Mouse (Mus musculus) forelimb bud, embryonic 11.5 days (tissue): ENCODE results near the gene Icos.

Source experiments
- DNase-seq: peaks from one replicate; pipeline ENCODE4 v3.0.0-alpha.2; 2012; ENCODE audit warnings: low read depth, low spot score

Gene Icos

DNA sequence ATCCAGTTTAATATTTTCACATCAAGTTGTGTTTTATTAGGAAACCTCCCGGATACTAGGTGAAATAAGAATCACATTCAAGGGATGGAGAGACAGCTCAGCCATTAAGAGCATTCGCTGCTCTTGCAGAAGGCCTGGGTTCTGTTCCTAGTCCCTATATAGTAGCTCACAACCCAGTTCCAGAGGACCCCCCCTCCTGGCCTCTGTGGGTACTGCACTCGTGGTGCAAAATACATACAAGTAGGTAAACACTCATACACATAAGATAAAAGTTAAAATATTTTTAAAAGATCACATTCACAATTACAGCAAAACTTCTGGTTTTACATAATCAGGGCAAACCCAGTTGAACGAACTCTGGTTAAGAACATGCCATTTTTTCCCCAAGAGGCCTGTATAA is 15.6 kb upstream of the Icos start:
- DNase-seq, result no peak

DNA sequence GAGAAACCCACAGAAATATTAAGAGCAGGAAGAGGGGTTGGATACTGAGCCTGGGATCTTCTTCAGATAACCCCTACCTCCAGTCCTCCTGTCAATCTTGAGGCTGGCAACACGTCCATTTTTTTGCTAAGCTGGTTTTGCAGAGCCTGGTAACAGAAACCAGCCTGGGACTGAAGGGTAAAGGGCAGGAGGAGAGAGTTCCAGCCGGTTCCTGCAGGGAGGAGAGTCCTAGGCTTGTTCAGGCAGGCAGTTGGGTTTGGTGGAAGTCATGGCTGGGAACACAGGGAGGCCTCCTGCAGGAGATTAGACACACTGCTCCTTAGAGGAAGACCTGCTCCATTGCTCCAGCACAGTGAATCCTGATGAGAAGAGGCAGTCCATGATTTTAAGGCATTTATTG is 10.2 kb upstream of the Icos start:
- DNase-seq, result no peak

DNA sequence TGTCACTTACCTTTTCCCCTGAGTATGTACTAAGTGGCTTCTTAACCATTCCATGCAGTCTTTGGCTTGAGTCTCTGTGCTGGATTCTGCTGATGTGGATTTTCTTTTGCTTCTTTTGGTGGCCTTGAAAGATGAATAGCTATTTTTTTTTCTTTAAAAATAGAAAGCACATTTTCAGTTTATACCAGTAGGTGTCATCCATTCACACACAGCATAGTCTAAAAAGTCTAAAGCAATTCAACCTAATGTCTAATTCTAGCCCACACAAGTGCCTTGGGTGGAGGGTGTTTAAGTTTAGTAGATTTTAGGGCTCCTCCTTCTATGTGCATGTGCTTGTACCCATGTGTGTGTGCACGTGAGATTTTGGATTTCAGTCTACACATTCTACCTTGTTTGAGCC is 6.9 kb upstream of the Icos start:
- no peak for DNase-seq

DNA sequence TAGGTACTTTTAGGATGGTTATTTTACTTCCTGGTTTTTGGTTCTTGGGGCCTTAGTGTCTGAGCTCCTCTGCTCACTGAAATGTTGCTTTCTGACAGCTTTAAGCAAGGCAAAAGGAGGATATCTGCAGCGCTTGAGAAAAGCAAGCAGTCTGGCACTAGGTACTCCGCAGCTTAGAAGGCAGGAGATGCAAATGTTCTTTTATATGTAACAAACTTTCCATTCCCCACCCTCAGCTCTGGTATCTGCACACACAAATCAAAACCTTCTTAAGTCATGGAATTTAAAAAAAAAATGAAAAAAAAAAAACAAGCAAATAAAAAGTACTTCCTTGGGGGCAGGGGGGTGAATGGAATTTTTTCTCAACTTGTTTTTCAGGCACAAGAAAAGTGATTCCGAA is 3.5 kb upstream of the Icos start:
- DNase-seq, result no peak

DNA sequence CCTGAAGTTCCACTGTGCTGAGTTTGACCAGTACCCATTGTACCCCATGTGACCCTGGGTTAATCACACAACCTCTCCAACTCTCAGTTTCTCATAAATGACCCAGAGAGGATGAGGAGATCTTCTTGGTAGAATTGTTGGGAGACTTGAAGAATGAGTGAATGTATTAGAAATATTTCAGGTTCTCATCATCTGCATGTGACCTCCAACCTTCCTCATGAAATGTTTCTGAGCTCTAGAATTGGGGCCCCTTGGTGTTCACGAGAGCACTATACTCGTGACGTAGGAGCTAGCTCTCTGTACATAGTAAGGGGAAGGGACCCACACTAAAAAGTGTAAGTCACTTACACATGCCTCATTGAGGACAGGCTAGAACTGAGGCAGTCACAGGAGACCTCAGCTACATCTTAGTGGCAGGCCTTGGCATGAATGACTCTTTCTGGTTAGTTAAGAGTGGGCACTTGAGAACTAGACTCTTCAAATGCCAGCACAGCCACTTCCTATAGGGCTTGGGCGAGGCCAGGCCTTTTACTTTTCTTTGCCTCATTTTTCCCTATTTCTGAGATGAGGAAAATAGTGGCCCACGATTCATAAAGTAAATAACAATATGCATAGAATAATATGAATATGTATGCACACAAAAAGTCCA is 2.0 kb upstream of the Icos start:
- no peak for DNase-seq

DNA sequence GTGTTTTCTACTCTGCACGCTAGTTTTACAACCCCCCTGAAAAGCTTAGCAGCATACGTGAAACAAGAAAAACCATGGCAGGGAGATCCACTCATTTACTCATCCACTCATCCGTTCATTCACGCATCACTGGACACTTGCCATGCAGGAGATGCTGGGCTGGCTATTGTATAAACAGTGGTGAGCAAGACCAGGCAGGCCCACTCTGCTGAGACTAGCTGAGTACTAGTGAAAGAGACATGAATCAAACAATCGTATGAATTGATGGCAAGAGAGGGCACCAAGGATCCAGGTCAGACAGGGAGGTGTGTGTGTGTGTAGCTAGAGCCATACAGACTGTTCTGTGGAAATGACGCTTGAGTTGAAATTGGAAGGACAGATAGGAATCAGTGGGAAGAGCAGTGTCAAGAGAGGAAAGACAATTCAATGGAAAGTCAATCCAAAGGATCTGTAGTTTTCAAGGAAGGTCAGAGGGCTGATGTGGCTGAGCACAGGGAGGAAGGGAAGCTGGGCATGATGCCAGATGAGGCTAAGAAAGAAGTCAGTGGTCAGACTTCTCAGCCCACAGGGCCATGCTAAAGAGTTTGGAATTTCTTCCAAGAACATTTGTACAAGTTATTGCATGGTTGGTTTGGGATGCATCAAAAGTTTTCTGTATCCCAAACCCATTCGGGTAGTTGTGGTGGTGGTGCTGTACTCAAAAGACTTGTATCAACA is 1.6 kb downstream of the Icos start:
- no peak for DNase-seq

DNA sequence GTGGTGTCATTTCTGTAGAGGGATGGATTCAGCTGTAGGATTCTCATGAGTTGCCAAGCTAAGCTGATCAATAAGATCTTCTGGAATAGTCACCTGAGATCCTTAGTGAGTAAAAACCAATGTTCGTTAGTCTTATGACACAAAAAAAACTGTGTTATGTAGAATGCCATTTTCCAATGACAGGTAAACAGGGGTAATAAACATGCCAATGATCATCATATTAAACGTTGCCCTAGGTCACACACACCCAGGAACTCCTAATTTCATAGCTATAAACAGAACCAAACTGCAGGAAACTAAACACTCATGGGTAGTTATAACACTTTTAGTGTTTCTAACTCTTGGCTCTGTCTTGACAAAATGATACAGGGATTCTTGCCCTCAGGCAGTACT is 2.1 kb downstream of the Icos start:
- no peak for DNase-seq

DNA sequence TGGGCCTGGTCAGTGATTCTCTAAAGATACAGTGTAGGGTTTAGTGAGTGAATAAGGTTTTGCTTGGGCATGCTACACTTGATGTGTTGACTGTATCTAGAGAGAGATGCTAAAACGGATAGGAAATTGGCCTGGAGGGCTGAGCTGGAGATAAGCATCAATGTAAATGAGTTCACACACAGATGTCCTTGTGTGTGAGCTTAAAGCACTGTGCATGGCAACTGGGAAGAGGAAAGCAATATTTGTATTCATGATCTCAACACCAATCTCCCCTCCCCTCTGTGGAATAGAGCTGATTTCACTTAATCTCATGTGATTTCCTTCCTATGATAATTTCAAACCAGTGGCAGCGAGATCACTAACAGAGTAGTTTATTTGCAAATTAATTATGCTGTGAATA is 7.3 kb downstream of the Icos start:
- DNase-seq, result no peak

DNA sequence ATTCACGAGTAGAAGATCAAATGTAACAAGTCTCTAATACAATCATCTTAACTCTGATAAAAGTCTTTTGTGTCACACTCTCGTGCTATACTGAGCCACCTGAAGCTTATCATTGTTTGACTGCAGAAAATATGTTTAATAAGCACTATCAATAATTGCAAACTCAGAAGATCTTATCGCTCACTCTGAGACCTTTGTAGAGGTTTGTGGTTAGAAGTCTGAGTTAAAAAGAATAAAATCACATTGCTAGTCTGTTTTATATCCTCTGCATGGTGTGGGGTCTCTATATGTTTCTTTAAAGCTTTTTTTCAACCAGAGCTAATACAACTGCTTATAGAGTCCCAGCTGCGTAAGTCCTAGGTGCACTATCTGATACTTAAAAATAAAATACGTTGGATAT is 8.4 kb downstream of the Icos start:
- DNase-seq, result no peak

DNA sequence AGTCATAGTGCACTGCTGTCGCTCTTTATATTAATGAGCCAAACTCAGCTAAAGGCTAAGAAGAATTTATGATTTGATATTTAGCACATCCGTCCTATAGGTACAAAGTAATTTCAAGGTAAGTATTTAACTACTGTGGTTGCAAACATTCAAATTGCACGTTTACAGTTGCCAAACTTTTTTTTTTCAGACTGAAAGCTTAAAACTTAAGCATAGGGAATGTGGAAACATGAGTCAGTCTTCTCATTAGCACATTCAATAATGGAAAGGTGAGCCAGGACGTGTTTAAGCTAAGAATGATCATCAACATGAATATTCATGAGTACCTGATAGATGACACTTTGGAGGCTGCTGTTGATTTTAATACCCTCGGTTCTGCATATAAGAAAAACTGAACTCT is 11.4 kb downstream of the Icos start:
- no peak for DNase-seq

DNA sequence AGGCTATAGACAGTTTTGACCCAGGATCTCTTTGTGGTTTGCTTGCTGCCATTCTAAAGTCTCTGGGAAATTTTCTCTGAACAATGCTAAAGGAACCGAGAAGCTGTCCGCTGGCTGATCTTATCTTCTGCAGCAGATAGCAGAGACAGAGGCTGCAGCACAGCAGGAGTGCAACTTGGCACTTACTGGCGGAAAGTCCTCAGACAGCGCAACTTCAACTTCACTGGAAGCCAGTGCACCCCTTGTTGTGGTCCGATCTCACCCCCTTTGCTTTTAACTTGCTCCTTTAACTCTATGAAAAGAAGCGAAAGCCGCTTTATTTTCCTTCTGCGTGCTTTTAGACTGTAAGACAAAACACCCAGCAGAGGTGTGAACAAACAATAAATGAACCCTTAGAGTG is 12.6 kb downstream of the Icos start:
- no peak for DNase-seq

DNA sequence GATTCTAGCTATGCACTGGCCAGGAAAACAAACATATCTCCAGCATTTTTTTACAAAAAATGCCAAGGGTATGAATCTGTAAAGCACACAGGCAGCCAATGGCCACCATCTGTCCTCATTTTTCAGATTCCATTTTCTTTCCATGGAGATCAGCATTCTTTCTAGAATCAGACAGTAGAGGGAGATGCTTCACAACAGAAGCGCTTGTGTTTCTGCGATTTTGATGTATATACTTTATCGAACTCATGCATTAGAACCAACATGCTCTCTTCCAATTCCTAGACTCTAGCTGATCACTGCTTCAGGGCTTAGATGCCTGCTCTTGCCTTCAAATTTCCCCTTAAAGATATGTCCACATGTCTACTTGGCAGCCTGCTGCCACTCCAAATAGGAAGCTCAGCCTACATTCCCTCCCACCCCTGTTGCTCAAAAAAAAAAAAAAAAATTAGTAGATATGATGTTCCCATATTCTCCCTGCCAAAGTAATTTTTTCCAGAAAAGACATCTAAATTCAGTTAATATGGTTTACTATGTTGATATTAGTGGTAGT is 20.4 kb downstream of the Icos start:
- DNase-seq, result no peak

DNA sequence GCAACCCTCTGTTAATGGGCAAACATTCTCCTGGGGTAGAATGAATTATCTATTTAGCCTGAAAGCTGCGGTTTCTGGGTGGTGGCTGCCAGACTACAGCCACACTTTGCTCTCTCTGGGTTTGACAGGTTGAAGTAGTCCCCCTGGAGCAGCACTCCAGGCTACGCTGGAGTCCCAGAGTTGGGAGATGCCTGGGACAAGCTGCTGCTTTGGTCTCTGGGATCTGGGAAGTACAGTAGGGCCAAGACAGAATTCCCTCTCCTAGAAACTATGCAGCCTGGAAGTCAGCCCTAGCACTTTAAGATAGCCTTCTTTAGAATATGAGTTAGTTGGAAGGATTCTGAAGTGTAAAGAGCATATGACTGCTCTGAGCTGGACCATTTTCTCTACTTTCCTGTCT is 21.0 kb downstream of the Icos start:
- no peak for DNase-seq

DNA sequence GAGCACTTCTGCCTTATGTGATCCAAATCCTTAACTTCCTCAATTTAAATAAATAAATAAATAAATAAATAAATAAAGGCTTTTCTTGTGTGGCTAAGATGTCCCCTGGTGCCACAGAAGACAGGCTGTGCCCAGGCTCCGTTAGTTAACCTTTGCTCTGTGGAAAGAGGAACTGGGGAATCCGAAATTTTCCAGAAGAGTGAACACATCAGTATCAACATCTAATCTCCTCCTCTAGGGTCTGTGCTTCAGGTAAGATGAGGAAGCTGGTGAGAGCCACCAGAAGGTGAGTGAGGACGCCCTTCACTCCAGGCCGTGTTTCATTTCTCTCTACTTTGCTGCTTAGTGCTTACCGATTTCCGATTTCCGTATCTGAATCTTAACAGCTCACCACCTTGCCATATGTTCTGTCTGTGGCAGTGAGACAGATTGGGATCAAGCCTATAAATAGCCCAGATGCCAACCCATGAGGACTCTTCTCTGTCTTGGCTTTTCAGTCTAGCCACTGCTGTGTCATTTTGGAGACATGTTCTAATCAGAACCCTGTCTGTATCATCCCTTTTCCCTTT is 24.1 kb downstream of the Icos start:
- no peak for DNase-seq

DNA sequence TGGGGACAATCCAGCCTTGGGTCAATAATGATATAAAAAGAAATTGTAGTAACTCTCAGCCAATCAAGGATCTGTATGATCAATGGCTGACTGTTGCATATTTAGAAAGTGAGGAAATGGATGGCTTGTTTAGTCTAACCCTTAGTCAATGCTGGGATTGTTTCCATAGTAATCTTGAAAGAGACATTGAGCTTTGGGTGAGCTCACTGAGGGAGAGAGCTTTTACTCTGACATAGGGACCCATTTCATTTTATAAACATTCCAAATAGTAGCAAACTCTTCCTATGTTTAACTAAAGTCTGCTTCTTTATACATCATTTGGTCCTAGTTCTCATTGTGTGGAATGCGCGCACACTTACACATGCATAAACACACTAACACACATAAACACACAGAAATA is 28.5 kb downstream of the Icos start:
- no peak for DNase-seq

DNA sequence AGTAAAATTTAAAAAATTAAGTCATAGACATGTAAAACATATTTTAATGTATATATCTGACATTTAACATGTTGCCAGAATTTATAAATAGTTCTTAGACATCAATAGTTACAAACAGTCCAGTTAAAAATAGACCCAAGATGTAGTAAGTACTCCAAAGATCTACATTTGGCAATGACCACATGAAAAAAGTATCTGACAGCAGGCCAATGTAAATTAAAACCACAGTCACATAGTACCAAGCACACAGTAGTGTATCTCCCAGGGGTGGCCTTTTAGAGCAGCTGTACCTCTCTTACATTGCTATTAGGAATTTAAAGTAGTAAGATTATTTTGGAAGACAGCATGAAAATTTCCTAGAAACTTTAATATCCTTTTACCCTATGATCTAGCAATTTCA is 29.8 kb downstream of the Icos start:
- DNase-seq, result no peak

DNA sequence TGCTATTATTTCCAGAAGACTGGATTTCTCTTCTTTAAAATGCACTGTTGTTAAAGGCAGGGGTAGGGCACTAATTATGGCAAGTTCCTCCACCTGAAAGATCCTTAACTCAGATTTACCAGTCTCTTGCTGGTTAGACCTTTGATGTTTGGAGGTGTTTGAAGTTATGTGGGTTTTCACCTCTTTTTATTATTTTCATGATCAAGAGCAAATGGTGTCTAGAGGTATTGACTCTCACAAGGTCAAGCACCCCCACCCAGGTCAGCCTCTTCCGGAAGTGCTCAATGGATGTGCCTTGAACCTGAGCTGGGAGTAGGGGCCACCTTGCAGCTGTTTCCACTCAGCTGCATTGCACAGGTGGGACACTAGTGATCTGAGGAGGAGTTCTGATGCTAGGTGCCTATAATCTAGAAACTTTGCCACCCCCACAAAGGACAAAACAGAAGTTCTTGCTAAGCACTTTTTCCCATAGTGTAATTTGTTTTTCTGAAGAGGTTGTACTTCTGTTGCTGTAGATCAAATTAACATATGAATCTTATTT is 38.9 kb downstream of the Icos start:
- peak; percentile 29 for DNase-seq

DNA sequence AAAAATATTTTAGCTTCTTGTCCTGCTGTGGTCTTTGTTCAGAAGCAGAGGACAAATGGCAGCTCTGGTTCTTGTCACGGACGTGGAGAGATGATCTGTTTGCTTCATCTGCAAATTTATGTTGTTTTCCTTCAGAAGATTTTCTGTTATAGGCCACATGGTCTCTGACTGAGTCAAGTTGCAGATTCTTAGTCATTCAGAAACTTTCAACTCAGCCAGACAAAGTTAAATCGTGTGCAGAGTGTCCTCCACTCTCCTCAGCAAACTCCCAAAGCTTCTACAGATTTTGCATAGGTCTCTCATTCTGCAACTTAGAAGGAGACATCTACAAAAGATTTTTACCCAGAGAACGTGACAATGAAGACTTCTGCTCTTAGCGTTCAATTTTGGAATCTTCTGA is 49.0 kb downstream of the Icos start:
- DNase-seq, result no peak

DNA sequence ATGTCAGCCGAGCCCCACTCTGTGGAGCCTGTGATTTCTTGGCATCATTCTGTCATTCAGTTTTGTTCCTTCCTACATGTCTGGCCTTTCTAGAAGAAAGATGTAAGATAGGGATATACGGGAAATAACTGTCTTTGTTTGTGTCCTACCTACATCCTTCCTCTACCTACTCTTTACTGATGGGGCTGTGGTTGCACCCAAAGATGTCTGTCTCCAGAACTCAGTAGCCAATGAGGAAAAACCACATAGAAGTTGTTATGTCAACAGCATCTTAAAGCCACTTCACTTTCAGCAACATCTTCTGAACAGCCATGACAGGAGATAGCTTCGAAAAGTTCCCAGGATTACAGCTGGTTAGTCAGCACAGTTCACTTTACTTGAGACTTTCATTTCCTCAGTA is 49.8 kb downstream of the Icos start:
- DNase-seq, result no peak

DNA sequence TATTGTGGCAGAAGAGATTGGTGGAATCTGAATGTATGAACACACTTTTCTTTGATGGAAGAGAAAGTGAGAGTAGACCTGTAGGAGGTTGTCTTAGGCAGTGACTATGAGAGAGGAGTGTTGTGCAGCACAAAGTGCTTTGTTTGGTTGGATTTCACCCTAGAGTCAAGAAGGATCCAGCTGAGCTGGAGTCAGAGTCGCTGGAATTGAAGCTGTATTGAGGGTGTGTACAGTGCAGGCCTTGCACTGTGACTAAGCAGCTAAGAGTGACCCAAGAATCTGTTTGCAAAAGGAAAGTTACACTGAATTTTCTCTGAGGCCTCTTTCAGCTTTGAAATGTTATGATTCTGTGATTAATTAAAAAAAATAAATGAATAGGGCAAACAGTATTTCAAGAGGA is 52.2 kb downstream of the Icos start:
- no peak for DNase-seq

DNA sequence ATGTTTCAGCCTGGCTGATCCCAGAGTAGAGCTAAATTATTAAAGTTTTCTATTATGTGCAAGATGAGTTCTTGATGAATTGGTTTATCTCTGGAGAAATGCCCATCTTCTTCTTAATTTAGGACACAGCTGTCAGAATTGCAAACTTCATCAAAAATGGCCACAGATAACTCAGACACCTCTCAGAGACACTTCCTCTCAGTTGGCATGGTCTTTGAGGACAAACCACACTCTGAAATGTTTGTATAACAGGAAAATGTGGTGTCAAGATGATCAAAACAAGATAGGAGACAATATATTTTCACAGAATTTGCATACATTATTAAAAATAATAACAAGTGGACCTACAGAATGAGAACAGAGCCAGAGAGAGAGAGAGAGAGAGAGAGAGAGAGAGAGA is 52.8 kb downstream of the Icos start:
- no peak for DNase-seq

DNA sequence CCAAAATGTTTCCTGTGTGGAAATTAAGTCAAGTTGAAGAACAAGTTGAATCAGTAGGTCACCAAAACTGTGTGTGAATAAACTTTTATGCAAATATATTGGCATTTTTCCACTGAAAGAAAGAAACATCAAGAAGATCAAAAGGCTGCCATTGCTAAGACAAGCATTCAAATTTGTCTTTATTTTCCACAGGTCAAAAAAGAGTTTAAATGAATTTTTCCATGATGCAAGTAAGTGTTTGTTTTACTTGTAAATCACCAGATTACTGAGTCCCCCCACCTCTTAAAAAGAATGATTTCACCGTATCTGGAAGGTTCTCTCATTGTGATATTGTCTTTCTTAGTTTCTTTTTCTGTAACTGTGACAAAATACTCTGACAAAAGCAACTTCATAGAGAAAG is 57.5 kb downstream of the Icos start:
- DNase-seq, result no peak

DNA sequence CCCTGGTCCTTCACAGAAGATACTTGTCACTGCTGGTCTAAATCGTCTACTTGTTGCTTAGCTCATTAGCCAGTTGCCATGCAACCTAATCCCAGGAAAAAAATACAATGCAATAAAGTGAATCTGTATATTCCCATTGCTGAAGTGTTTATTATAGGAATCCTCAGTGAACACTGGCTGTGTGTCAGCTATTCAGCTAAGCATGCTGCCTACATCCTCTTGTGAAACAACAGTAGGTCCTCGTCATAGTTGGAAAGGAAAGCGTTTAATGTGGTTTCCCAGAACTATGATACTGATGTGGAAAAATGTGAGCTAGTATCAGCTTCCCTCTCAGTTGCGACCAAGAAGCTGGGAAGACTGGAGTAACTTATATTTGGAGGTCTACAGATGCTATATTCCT is 60.5 kb downstream of the Icos start:
- no peak for DNase-seq
